Mouse (Mus musculus) brown adipose tissue, adult 24 weeks (tissue): ENCODE measurements around the gene Ly6g5b. TPM values are rescaled to one million over a fixed set of nuclear protein-coding genes. Genes with fewer than 3 reads are reported as not detected.
A peak's percentile ranks its signal among the peaks of the same experiment; 100 is the strongest.

ENCODE experiments used
- H3K27ac ChIP-seq: fragments of 200-500 bp; replicated peaks from 2 replicates; pipeline ENCODE4 v1.5.1; 2012; ENCODE audit warnings: low read depth, mild to moderate bottlenecking, low read length
- H3K4me1 ChIP-seq: fragments of 200-500 bp; 2 replicates; pipeline ENCODE4 v1.6.1; 2012; ENCODE audit warnings: low read length, mixed read lengths; ENCODE audit not compliant: control insufficient read depth, insufficient read depth, insufficient read length
- H3K4me3 ChIP-seq: fragments of 200-500 bp; 2 replicates; pipeline ENCODE4 v1.5.1; 2012; ENCODE audit warnings: low read depth, mild to moderate bottlenecking, low read length, moderate library complexity; ENCODE audit not compliant: insufficient read depth
- polyA plus RNA-seq: library from polyadenylated mRNA; stranded (reverse); fragments of >200 nt; gene quantifications from 2 replicates; pipeline ENCODE4 v1.2.4, GENCODE M21; 2012; ENCODE audit not compliant: missing spikeins, insufficient read depth, insufficient read length

Gene Ly6g5b
- polyA plus RNA-seq, 1 experiment, result not detected

DNA sequence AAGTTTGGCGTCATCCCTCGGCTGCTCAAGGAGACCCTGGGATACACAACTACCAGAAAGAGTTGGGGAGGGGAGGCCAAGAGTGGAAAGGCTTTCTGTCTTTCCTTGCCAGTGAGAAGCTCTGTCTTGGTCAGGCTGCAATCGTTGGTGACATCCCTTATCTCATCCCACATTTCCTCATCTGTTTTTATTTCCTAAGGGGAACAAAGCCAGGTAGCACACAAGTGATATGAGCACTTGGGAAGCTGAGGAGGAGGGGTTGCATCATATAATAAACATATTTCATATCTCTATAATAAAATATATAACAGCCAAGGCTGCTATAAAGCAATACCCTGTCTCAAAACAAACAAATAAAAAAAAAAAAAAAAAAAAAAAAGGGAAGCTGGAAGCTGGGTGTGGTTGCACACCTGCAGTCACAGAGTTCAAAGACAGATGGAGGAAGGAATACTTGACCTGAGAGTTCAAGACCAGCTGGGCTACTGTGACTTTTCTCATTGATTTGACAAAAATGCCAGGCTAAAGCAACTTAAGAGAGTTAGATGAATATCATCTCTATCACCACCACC lies 31.2 kb downstream of the Ly6g5b start:
- Histone ChIP-seq H3K4me3 (no peak overlapping the region), H3K4me1 (no peaks in the 10 kb centered on the region), H3K27ac (no peak overlapping the region)

GRCm38 (mm10) chr17:35082841-35083576 lies 32.2 kb downstream of the Ly6g5b start:
- Histone ChIP-seq H3K27ac (no peak overlapping the region), H3K4me1 (no peaks in the 10 kb centered on the region), H3K4me3 (no peak overlapping the region)

GRCm38 (mm10) chr17:35080710-35081109 lies 34.5 kb downstream of the Ly6g5b start:
- Histone ChIP-seq H3K27ac (no peak overlapping the region), H3K4me1 (no peaks in the 10 kb centered on the region), H3K4me3 (no peak overlapping the region)

DNA sequence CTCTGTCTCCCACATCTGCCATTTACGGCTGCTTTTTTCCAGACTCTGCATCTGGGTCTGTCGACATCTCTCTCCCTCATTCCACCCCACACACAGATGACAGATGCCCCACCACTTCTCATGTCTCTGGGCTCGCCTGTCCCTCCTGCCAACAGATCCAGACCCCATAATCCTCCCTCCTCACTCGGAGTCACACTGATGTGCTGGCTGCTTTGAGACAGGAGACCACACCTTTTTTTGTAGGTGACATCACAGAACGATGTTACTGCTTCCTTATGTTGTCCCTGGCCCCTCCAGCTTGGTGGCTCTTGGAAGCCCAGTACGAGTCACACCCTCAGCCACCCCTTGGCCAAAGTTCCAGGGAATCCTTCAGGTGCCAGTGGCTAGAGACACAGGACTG lies 35.0 kb downstream of the Ly6g5b start:
- no peak overlapping the region for H3K27ac ChIP-seq
- H3K4me3 ChIP-seq, result no peak overlapping the region
- no peaks in the 10 kb centered on the region for H3K4me1 ChIP-seq

DNA sequence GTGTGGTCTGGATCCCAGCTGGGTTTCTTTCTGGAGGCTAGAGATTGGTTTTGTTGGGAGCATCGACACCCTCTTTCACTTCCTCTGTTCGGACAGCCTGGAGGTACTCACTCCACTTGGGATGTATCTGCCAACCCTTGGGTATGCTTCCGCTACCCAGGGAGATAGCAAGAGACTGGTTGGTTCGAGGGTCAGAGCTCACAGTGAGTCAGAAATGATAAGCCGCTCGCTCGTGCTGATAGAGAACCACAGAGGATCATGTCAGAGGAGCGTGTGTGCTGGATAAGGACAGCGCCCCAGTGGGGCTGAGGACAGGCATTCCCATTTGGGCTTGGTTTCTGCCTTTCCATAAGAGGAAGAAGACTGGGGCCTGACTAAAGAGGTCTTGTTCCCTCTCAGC lies 35.5 kb downstream of the Ly6g5b start:
- no peak overlapping the region for H3K4me3 ChIP-seq
- H3K27ac ChIP-seq, result no peak overlapping the region
- no peaks in the 10 kb centered on the region for H3K4me1 ChIP-seq

GRCm38 (mm10) chr17:35077786-35078233 lies 37.4 kb downstream of the Ly6g5b start, which contains the start of gene Ly6g6d:
TSS of gene Ly6g6d (minus strand) at chr17:35078065.
- Histone ChIP-seq H3K27ac (peak within 1 kb of the TSS; percentile 40), H3K4me1 (no peaks in the 10 kb centered on the region), H3K4me3 (peak within 1 kb of the TSS; percentile 63)

- peak overlapping the region; percentile 63 for H3K4me3 ChIP-seq
- H3K27ac ChIP-seq, result peak overlapping the region; percentile 40
- H3K4me1 ChIP-seq, result no peaks in the 10 kb centered on the region
Measured at GRCm38 (mm10) chr17:35077285-35077684, 37.9 kb downstream of the Ly6g5b start.

DNA sequence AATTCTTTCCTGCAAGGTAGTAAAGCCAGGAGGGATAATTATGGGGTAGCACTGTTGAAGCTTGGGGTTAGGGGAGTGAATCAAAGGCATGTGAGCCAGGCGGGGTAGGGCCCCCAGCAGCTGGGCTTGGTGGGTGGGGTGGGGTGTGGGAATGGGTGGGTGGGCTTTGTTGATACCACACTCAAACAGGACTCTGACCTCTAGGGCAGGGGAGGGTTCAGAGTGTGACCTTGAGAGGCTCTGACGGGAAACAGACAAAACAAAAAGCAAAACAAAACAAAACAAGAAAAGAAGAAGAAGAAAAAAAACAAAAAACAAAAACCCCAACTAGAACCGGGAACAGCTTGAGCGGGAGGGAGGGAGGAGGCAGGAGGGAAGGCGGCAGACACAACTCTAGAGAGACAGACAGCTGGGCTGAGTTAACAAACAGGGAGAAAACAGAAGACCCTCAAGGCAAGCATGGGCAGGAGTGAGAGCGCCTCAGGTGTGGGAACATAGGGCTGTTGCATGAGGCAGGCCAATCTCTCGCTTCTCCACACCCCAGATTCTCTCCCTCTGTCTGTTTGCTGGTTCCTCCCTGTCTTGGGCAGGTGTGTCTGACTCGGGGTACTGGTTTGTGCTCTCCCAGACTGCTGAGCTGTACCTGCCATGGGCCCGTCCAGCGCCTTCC lies 38.6 kb downstream of the Ly6g5b start, which contains the start of gene Ly6g6e:
TSS of gene Ly6g6e (plus strand) at position 396 of the 670 bp plus-strand sequence.
- H3K27ac ChIP-seq, result peak within 1 kb of the TSS; percentile 40
- H3K4me3 ChIP-seq, result peak within 1 kb of the TSS; percentile 63
- no peaks in the 10 kb centered on the region for H3K4me1 ChIP-seq

DNA sequence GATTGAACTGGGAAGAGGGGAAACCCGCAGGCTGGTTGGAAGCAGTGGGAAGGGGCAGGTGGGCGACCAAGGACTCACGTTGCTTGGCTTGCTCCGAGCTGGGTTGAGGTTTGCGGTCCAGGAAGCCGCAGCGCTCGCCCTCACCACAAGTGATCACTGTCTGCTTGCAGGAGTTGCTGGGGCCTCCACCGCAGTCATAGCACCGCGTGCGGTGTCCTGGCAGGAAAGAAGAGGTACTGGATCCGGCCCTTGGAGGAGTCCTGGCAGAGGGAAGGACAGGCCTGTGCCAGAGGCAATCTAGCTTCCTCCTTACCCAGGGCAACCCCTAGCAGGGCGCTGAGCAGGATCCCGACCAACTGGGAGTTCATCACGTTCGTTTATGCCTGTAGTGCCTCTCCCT lies 41.1 kb downstream of the Ly6g5b start:
- no peaks in the 10 kb centered on the region for H3K4me1 ChIP-seq
- H3K4me3 ChIP-seq, result no peak overlapping the region
- no peak overlapping the region for H3K27ac ChIP-seq

DNA sequence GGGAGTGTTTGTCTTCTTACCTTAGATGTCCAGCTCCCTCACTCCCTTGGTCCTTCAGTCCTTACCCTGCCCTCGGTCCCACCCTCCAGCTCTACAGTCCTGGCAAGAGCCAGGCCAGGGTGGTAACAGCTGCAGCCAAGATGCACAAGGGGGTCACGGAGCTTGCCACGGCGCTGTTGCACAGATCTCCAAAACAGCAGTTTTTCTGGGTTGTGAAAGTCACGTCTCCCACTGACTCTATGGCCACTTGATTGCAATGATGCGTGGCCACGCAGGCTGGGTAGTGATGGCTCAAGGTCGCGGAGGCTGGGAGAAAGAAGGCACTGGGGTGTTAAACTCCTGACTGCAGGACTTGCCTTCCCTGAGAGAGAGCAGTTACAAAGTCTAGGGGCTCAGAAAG lies 43.8 kb downstream of the Ly6g5b start:
- Histone ChIP-seq H3K27ac (no peak overlapping the region), H3K4me3 (no peak overlapping the region), H3K4me1 (no peaks in the 10 kb centered on the region)

DNA sequence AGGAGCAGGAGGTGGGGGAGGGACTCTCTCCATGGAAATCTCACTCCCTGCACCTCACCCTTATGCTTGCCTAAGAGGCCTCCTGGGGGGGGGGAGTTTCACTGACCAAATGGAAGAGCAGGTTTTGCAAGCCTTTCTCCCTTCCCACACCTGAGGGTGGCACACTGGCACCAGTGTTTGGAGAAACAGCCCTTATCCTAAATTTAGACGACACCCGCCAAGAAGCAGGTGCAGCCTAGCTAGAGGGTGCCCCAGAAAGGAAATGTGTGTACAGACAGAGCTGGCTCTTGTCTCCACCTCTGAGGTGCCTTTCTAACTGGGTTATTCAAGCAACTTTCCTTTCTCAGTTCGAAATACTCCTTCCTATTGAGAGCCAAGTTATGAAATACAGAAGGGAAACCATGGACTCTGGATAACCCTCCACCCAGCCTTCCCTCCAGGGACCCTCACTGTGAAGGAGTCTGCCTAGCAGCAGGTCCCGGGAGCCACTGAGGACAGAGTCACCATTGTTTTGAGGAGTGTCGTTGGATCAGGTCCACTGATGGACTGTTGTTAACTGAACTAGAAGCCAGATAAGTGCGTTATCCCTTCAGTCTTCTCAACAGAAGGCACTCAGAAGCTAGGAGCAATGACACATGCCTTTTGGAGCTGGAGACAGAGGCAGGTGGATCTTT lies 44.5 kb downstream of the Ly6g5b start:
- Histone ChIP-seq H3K27ac (no peak overlapping the region), H3K4me1 (no peaks in the 10 kb centered on the region), H3K4me3 (no peak overlapping the region)

GRCm38 (mm10) chr17:35068213-35068914 lies 46.9 kb downstream of the Ly6g5b start:
- H3K4me3 ChIP-seq, result no peak overlapping the region
- no peak overlapping the region for H3K27ac ChIP-seq
- H3K4me1 ChIP-seq, result no peaks in the 10 kb centered on the region

DNA sequence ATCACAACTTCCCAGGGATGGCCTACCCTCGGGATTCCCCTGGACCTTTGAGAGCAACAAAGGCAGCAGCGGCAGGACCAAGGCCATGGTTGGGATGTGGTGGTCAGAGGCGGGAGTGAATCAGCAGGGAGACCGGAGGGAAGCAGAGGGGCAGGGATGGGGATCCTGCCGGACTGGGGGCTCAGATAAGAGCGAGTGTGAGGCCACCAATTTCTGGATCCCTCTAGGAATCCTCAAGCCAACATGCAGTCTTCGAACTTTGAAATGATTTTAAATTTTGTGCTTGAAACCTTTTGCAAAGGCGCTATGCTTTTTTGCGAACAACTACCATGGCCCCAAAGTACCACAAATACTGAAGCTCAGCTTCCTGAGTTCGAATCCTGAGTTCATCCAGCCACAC lies 49.1 kb downstream of the Ly6g5b start, which contains the start of gene Mpig6b:
TSS of gene Mpig6b (minus strand) at position 101 of the 400 bp plus-strand sequence.
- H3K27ac ChIP-seq, result no peak within 1 kb of the TSS
- no peaks in the 10 kb centered on the region for H3K4me1 ChIP-seq

More for the DNA sequence above, 49.1 kb downstream of the Ly6g5b start, which contains the start of gene Mpig6b:
- peak within 1 kb of the TSS; percentile 42 for H3K4me3 ChIP-seq
